Mouse (Mus musculus) liver, embryonic 13.5 days (tissue): ENCODE measurements around the gene D6Wsu163e. TPM values are rescaled to one million over a fixed set of nuclear protein-coding genes. Genes with fewer than 3 reads are reported as not detected.

Source experiments
- ATAC-seq: fragments of 200-750 bp; cut with Nextera tagmentation; 2 replicates; pipeline ENCODE4 v1.8.0; 2017; ENCODE audit warnings: low read depth, mild to moderate bottlenecking, moderate number of reproducible peaks, moderate library complexity
- DNase-seq: peaks from one replicate; pipeline ENCODE4 v3.0.0; 2022
- H3K27ac ChIP-seq: fragments of 300-500 bp; sonication (generic); 2 replicates; pipeline ENCODE4 v1.5.1; 2015; ENCODE audit warnings: moderate library complexity, mild to moderate bottlenecking, inconsistent platforms
- H3K27me3 ChIP-seq: fragments of 300-500 bp; sonication (generic); 2 replicates; pipeline ENCODE4 v1.6.1; 2015; ENCODE audit warnings: mild to moderate bottlenecking, inconsistent platforms
- H3K36me3 ChIP-seq: fragments of 300-500 bp; sonication (generic); 2 replicates; pipeline ENCODE4 v1.6.1; 2015; ENCODE audit warnings: mild to moderate bottlenecking, inconsistent platforms
- H3K4me1 ChIP-seq: fragments of 300-500 bp; sonication (generic); replicated peaks from 2 replicates; pipeline ENCODE4 v1.6.1; 2015; ENCODE audit warnings: inconsistent platforms
- H3K4me2 ChIP-seq: fragments of 300-500 bp; sonication (generic); 2 replicates; pipeline ENCODE4 v1.6.1; 2015; ENCODE audit warnings: inconsistent platforms, mild to moderate bottlenecking, moderate library complexity
- H3K4me3 ChIP-seq: fragments of 300-500 bp; sonication (generic); replicated peaks from 2 replicates; pipeline ENCODE4 v1.5.1; 2015; ENCODE audit warnings: mild to moderate bottlenecking, inconsistent platforms
- H3K9ac ChIP-seq: fragments of 300-500 bp; sonication (generic); 2 replicates; pipeline ENCODE4 v1.6.1; 2015; ENCODE audit warnings: mild to moderate bottlenecking, inconsistent platforms
- H3K9me3 ChIP-seq: fragments of 300-500 bp; sonication (generic); replicated peaks from 2 replicates; pipeline ENCODE4 v1.6.1; 2016; ENCODE audit warnings: inconsistent platforms
- WGBS: fragments of 180-500 bp; shearing (Covaris S2); methylation state at CpG from one replicate; pipeline ENCODE4 v1.1.7; 2015; ENCODE audit not compliant: insufficient replicate concordance; 5-methylcytosine and 5-hydroxymethylcytosine counted together
- polyA plus RNA-seq: library from polyadenylated mRNA; unstranded; fragments of >200 nt; fragmentation: Nextera tagmentation; extraction: Ambion mirVana; gene quantifications from 2 replicates; pipeline ENCODE4 v1.2.1, GENCODE M21; 2015

The D6Wsu163e gene
- polyA plus RNA-seq, 1 experiment from 2014 or later = 19.6 TPM

- peak; percentile 42 for DNase-seq
- WGBS = 8% methylated on average over 10 of the region's 10 CpGs
- H3K4me1 ChIP-seq = no peaks in the 10 kb centered on the region
- H3K27ac ChIP-seq = no peak overlapping the region
- H3K4me3 ChIP-seq = no peak overlapping the region
- H3K36me3 ChIP-seq = peaks cover 50% of the 10 kb centered on the region
- no peak overlapping the region for H3K9ac ChIP-seq
- H3K9me3 ChIP-seq = no peaks in the 10 kb centered on the region
- no peak for ATAC-seq
- H3K27me3 ChIP-seq = no peaks in the 10 kb centered on the region
- no peak overlapping the region for H3K4me2 ChIP-seq
Measured at GRCm38 (mm10) chr6:126955734-126956133, 16.0 kb downstream of the D6Wsu163e start.

DNA sequence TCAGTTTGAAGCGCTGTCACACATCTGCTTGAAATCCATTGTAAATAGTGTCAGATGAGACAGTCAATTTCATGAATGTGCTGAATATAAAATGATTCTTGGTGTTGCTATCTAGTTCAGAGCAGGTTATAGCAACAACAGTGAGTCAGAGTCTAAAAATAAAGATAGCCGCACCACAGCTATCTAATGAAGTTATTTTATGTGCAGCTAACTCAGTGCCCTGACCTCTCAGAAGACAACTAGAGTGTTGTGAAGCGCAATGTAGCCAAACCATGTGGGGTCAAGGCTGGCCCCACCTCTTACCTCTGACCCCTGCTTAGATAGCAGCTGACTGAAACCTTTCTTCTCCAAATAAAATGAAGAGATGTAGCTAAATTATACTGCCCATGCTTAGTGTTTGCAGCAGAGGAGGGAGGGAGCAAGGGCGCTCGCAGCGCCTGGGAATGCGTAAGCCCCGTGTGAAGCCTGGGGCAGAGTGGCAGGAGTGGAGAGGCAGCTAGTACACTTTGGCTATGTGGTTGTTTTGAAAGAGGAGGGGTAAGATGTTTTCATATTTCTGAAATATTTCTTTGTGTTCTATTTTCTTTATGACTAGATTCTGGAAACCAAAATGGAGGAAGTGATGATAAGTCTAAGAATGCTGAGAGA is 21.7 kb downstream of the D6Wsu163e start:
- H3K36me3 ChIP-seq = peaks cover 43% of the 10 kb centered on the region
- no peaks in the 10 kb centered on the region for H3K27me3 ChIP-seq
- H3K4me3 ChIP-seq = no peak overlapping the region
- H3K27ac ChIP-seq = no peak overlapping the region
- H3K9ac ChIP-seq = no peak overlapping the region
- 82% methylated on average over 8 of the region's 8 CpGs for WGBS
- ATAC-seq (no peak), DNase-seq (no peak)
- H3K4me1 ChIP-seq = no peaks in the 10 kb centered on the region
- no peaks in the 10 kb centered on the region for H3K9me3 ChIP-seq
- H3K4me2 ChIP-seq = no peak overlapping the region

GRCm38 (mm10) chr6:126962709-126963108 is 22.9 kb downstream of the D6Wsu163e start:
- H3K9ac ChIP-seq = no peak overlapping the region
- no peaks in the 10 kb centered on the region for H3K9me3 ChIP-seq
- no peaks in the 10 kb centered on the region for H3K4me1 ChIP-seq
- no peak overlapping the region for H3K27ac ChIP-seq
- no peaks in the 10 kb centered on the region for H3K27me3 ChIP-seq
- peaks cover 37% of the 10 kb centered on the region for H3K36me3 ChIP-seq
- no peak overlapping the region for H3K4me2 ChIP-seq
- DNase-seq = no peak
- no peak for ATAC-seq
- WGBS = 30% methylated on average over 5 of the region's 5 CpGs
- no peak overlapping the region for H3K4me3 ChIP-seq

DNA sequence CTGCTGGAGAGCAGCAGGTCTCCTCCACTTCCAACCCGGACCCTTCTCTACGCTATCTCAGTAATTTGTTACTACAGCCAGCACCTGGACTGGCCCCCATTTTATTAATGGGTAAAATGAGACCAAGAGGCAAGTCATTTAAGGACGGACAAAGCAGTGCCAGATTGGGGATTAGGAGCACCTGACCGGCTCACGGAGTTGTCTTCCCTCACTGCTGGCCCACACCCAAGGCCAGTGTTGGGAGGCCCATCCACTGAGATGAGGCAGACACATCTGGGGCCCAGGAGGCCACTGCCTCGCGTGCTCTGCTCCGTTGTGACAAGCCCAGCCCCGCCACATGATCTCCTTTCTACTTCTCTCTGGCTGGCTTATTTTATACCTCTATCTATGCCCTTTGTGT is 23.7 kb downstream of the D6Wsu163e start:
- Histone ChIP-seq H3K4me2 (no peak overlapping the region), H3K36me3 (peaks cover 40% of the 10 kb centered on the region), H3K9ac (no peak overlapping the region), H3K4me3 (no peak overlapping the region), H3K9me3 (no peaks in the 10 kb centered on the region), H3K27me3 (no peaks in the 10 kb centered on the region), H3K4me1 (no peaks in the 10 kb centered on the region), H3K27ac (no peak overlapping the region)
- ATAC-seq (no peak), DNase-seq (no peak)
- WGBS = 75% methylated on average over 9 of the region's 9 CpGs

GRCm38 (mm10) chr6:126966241-126967026 is 26.7 kb downstream of the D6Wsu163e start:
- Histone ChIP-seq H3K4me3 (no peak overlapping the region), H3K9me3 (no peaks in the 10 kb centered on the region), H3K27ac (no peak overlapping the region), H3K4me2 (no peak overlapping the region), H3K27me3 (no peaks in the 10 kb centered on the region), H3K9ac (no peak overlapping the region), H3K36me3 (peaks cover 45% of the 10 kb centered on the region), H3K4me1 (no peaks in the 10 kb centered on the region)
- DNase-seq (no peak), ATAC-seq (no peak)
- 64% methylated on average over 14 of the region's 14 CpGs for WGBS

DNA sequence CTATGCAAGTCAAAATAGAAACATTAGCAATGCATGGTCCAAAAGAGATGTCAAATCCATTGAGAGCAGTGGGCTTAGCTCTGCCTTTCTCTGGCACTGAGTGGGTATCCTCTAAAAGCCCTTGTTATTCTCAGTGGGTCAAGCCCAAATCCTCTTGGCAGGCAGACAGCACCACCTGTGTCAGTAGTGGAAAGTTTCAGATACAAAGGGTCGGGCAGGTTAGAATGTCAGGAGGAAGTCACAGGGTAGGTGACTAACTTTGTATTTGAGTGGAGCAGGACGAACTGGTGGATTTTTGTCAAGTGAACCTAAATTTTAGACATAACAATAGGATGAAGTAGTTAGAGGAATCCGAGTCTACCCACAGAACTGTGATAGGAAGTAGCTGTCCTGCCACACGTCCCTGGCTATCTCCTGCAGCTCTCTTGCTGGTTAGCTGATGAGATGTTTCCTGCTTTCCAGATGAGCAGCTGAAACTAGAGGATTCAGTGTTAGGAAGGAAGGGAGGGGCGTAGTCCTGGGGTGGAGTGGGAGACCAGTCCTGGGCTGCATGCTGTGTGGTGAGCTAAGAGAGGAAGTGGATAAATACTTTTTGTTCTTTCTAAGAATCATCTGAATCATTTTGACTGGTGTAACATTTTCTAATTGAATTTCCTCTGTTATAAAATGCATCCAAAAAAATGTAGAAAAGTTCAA is 41.9 kb downstream of the D6Wsu163e start:
- H3K9ac ChIP-seq = no peak overlapping the region
- peak; percentile 36; the same call in 1 of the 2 replicates for ATAC-seq
- H3K4me3 ChIP-seq = no peak overlapping the region
- H3K4me1 ChIP-seq = no peaks in the 10 kb centered on the region
- WGBS = 8% methylated on average over 5 of the region's 5 CpGs
- H3K4me2 ChIP-seq = no peak overlapping the region
- H3K27me3 ChIP-seq = no peaks in the 10 kb centered on the region
- DNase-seq = no peak
- peaks cover 16% of the 10 kb centered on the region; the same call in 1 of the 2 replicates for H3K36me3 ChIP-seq
- no peak overlapping the region for H3K27ac ChIP-seq
- no peaks in the 10 kb centered on the region for H3K9me3 ChIP-seq

DNA sequence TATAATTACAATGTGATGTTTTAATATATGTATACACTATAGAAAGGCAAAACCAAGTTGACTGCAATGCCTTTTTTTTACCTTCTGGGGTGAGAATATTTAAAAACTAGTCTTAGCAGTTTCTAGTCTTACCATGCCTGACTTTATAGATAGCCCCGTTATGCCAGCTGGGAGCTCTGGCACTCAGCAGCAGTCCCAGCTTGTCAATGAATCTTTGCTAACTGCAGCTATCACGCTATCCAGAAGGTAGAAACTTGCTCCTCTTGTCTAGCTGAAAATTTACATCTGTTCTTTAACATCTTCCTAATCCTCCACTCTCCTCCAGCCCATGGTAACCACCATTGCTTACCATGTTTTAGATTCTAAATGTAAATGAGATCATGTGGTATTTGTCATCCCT is 53.9 kb downstream of the D6Wsu163e start:
- DNase-seq = no peak
- WGBS = 44% methylated on average over 2 of the region's 2 CpGs

DNA sequence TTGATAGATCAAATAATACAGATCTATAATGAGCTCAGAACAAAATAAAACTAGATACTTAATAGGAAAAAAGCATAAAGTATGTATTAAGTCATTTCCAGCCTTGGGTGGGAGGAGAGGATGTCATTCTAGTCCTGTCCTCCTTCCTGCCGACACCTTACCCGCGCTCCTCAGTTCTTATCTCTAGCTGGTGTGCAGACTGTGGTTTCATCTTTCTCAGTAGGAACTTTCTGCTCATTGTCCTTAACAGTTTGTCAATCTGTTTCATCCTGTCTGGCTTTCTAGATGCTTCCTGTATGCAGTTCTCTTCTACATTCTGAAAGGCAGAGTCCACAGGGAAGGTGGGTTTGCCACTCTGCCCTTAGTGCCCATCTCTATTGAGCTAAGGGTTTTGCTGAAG is 55.7 kb downstream of the D6Wsu163e start:
- H3K9me3 ChIP-seq = no peaks in the 10 kb centered on the region
- no peak overlapping the region for H3K4me3 ChIP-seq
- no peak for DNase-seq
- no peak for ATAC-seq
- H3K9ac ChIP-seq = no peak overlapping the region
- no peaks in the 10 kb centered on the region for H3K27me3 ChIP-seq
- H3K4me1 ChIP-seq = no peaks in the 10 kb centered on the region
- H3K36me3 ChIP-seq = no peaks in the 10 kb centered on the region
- 17% methylated on average over 3 of the region's 3 CpGs for WGBS
- no peak overlapping the region for H3K4me2 ChIP-seq
- no peak overlapping the region for H3K27ac ChIP-seq

More for the DNA sequence above, 53.9 kb downstream of the D6Wsu163e start:
- no peak overlapping the region for H3K4me2 ChIP-seq
- no peak overlapping the region for H3K27ac ChIP-seq
- H3K9ac ChIP-seq = no peak overlapping the region
- no peaks in the 10 kb centered on the region for H3K36me3 ChIP-seq
- H3K4me1 ChIP-seq = no peaks in the 10 kb centered on the region
- no peaks in the 10 kb centered on the region for H3K9me3 ChIP-seq
- H3K4me3 ChIP-seq = no peak overlapping the region
- no peak for ATAC-seq
- no peaks in the 10 kb centered on the region for H3K27me3 ChIP-seq

GRCm38 (mm10) chr6:126996399-126996798 is 56.6 kb downstream of the D6Wsu163e start:
- Histone ChIP-seq H3K9ac (no peak overlapping the region), H3K4me1 (no peaks in the 10 kb centered on the region), H3K4me3 (no peak overlapping the region), H3K4me2 (no peak overlapping the region), H3K36me3 (no peaks in the 10 kb centered on the region), H3K9me3 (no peaks in the 10 kb centered on the region), H3K27me3 (no peaks in the 10 kb centered on the region), H3K27ac (no peak overlapping the region)
- 19% methylated on average over 5 of the region's 5 CpGs for WGBS
- DNase-seq (no peak), ATAC-seq (no peak)

DNA sequence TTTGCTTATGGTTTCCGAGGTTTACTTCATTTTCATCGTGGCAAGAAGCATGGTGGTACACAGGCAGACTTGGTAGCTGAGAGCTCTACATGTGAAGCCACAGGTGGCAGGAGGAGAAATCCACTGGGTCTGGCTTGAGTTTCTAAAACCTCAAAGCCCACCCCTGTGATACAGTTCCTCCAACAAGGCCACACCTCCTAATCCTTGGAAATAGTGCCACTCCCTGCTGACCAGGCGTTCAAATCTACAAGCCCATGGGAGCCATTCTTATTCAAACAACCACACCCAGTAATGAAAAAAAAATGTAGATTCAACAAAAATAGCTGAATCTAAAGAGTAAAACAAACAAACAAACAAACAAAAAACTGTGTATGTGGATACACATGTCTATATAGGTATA is 65.9 kb downstream of the D6Wsu163e start:
- DNase-seq (no peak), ATAC-seq (no peak)
- H3K27me3 ChIP-seq = no peaks in the 10 kb centered on the region
- no peak overlapping the region for H3K4me2 ChIP-seq
- H3K4me1 ChIP-seq = no peaks in the 10 kb centered on the region
- WGBS = 65% methylated on average over 3 of the region's 3 CpGs
- H3K9ac ChIP-seq = no peak overlapping the region
- no peaks in the 10 kb centered on the region for H3K9me3 ChIP-seq
- no peak overlapping the region for H3K27ac ChIP-seq
- H3K36me3 ChIP-seq = no peaks in the 10 kb centered on the region
- H3K4me3 ChIP-seq = no peak overlapping the region

- no peak overlapping the region for H3K27ac ChIP-seq
- no peak overlapping the region for H3K9ac ChIP-seq
- no peak overlapping the region for H3K4me2 ChIP-seq
- no peaks in the 10 kb centered on the region for H3K36me3 ChIP-seq
- DNase-seq = no peak
- no peaks in the 10 kb centered on the region for H3K9me3 ChIP-seq
- H3K27me3 ChIP-seq = no peaks in the 10 kb centered on the region
- no peak overlapping the region for H3K4me3 ChIP-seq
- WGBS = 56% methylated on average over 3 of the region's 3 CpGs
- no peaks in the 10 kb centered on the region for H3K4me1 ChIP-seq
- no peak for ATAC-seq
Measured at GRCm38 (mm10) chr6:127006551-127006950, 66.8 kb downstream of the D6Wsu163e start.
